Mouse (Mus musculus): ENCODE results near the gene Fam131a. TPM values are rescaled to one million over a fixed set of nuclear protein-coding genes. Genes with fewer than 3 reads are reported as not detected.

Gene Fam131a
- total and polyA plus RNA-seq, 3 experiments, result 0.67 to 1.3 (median 0.77) TPM

- in situ Hi-C loops (cut with MboI; ENCODE audit: low pct_ligation_motif_present, low pct_unique_long_range_greater_than_20kb, low sequenced_read_pairs), result no loop called here
- Histone ChIP-seq H3K4me2 (ENCODE audit: insufficient read depth, low read depth, poor library complexity, severe bottlenecking) (no peak within 1 kb of the TSS), H3K9me3 (replicated peaks; ENCODE audit: low read length) (peaks cover 13% of the 10 kb centered on the region), H3K9ac (ENCODE audit: insufficient read depth, low read depth) (no peak within 1 kb of the TSS), H3K79me2 (replicated peaks; ENCODE audit: control insufficient read depth, extremely low read depth, insufficient read depth, poor library complexity, severe bottlenecking) (no peaks in the 10 kb centered on the region), H3K27me3 (replicated peaks) (peaks cover 53% of the 10 kb centered on the region), H3K36me3 (replicated peaks in 1 of 2; ENCODE audit: control insufficient read depth in 1 of 2, insufficient read depth in 1 of 2, low read length in 1 of 2) (no peaks in the 10 kb centered on the region), H3K4me1 (ENCODE audit: control insufficient read depth in 1 of 2, insufficient read depth in 2 of 2) (peaks cover 2 to 6% of the 10 kb centered on the region in 2 experiments; a peak in 2 of 4 replicates), H3K27ac (ENCODE audit: insufficient read depth, low read depth) (no peak within 1 kb of the TSS), H3K4me3 (replicated peaks in 1 of 3; ENCODE audit: low read depth in 2 of 3, low read length in 2 of 3, poor library complexity in 1 of 3) (no peak within 1 kb of the TSS)
- TF ChIP-seq SMC3 (IDR thresholded peaks at IDR 0.05; ENCODE audit: low read depth, low read length), result no peak
- no peak for TF ChIP-seq ELF1 (IDR thresholded peaks at IDR 0.05; ENCODE audit: low read depth, low read length)
- TF ChIP-seq POLR2AphosphoS2 (IDR thresholded peaks at IDR 0.05; ENCODE audit: low read depth, low read length), result no peak
- TF ChIP-seq EP300 (IDR thresholded peaks at IDR 0.05; ENCODE audit: low read length), result no peak
- no peak for TF ChIP-seq RCOR1 (conservative IDR thresholded peaks at IDR 0.05; ENCODE audit: low read depth, low read length)
- no peak for DNase-seq (ENCODE audit: extremely low read depth)
- dilution Hi-C loops (cut with MboI; ENCODE audit: extremely low pct_ligation_motif_present, extremely low pct_unique_long_range_greater_than_20kb, low sequenced_read_pairs), result no loop called here
Measured at GRCm38 (mm10) chr16:20732925-20733730, 40.1 kb downstream of the Fam131a start, which contains the start of gene Chrd. Chrd (plus strand) TSS chr16:20733127.

- H3K36me3 ChIP-seq (replicated peaks in 1 of 2; ENCODE audit: control insufficient read depth in 1 of 2, insufficient read depth in 1 of 2, low read length in 1 of 2), result no peaks in the 10 kb centered on the region
- H3K9ac ChIP-seq (ENCODE audit: insufficient read depth, low read depth), result no peak within 1 kb of the TSS
- H3K9me3 ChIP-seq (replicated peaks; ENCODE audit: low read length), result peaks cover 16% of the 10 kb centered on the region
- H3K79me2 ChIP-seq (replicated peaks; ENCODE audit: control insufficient read depth, extremely low read depth, insufficient read depth, poor library complexity, severe bottlenecking), result no peaks in the 10 kb centered on the region
- dilution Hi-C loops (cut with MboI; ENCODE audit: extremely low pct_ligation_motif_present, extremely low pct_unique_long_range_greater_than_20kb, low sequenced_read_pairs) (no loop called here), in situ Hi-C loops (cut with MboI; ENCODE audit: low pct_ligation_motif_present, low pct_unique_long_range_greater_than_20kb, low sequenced_read_pairs) (no loop called here)
- no peak for TF ChIP-seq UBTF (IDR thresholded peaks at IDR 0.05; ENCODE audit: low read depth, low read length)
- TF ChIP-seq MAX (IDR thresholded peaks at IDR 0.05; ENCODE audit: low read length), result no peak
- no peak for TF ChIP-seq USF1 (IDR thresholded peaks at IDR 0.05; ENCODE audit: low read depth, low read length)
- no peak for TF ChIP-seq MEF2A (IDR thresholded peaks at IDR 0.05; ENCODE audit: borderline replicate concordance, low read depth, low read length)
- no peak for TF ChIP-seq CHD2 (IDR thresholded peaks at IDR 0.05; ENCODE audit: low read length)
- no peak for TF ChIP-seq PAX5 (IDR thresholded peaks at IDR 0.05; ENCODE audit: low read length)
- no peak for TF ChIP-seq SMC3 (IDR thresholded peaks at IDR 0.05; ENCODE audit: low read depth, low read length)
- no peak for TF ChIP-seq JUND (conservative IDR thresholded peaks at IDR 0.05; ENCODE audit: low read depth, low read length)
- TF ChIP-seq ZMIZ1 (IDR thresholded peaks at IDR 0.05; ENCODE audit: low read depth, low read length), result no peak
- TF ChIP-seq CTCF (conservative IDR thresholded peaks at IDR 0.05 in 1 of 2, IDR thresholded peaks at IDR 0.05 in 1 of 2; ENCODE audit: low read depth in 2 of 2, low read length in 2 of 2), result no peak
- TF ChIP-seq RAD21 (IDR thresholded peaks at IDR 0.05; ENCODE audit: low read depth, low read length), result no peak
- TF ChIP-seq USF2 (conservative IDR thresholded peaks at IDR 0.05; ENCODE audit: low read depth, low read length), result no peak
- no peak within 1 kb of the TSS for H3K4me3 ChIP-seq (replicated peaks in 1 of 3; ENCODE audit: low read depth in 2 of 3, low read length in 2 of 3, poor library complexity in 1 of 3)
- no peak for DNase-seq (ENCODE audit: extremely low read depth)
- H3K4me2 ChIP-seq (ENCODE audit: insufficient read depth, low read depth, poor library complexity, severe bottlenecking), result no peak within 1 kb of the TSS
- no peak within 1 kb of the TSS for H3K27ac ChIP-seq (ENCODE audit: insufficient read depth, low read depth)
- H3K27me3 ChIP-seq (replicated peaks), result peaks cover 54% of the 10 kb centered on the region
- H3K4me1 ChIP-seq (ENCODE audit: control insufficient read depth in 1 of 2, insufficient read depth in 2 of 2), result peaks cover 5 to 6% of the 10 kb centered on the region in 2 experiments; a peak in 3 of 4 replicates
Measured at GRCm38 (mm10) chr16:20733731-20734730, 41.0 kb downstream of the Fam131a start, which contains the start of gene Thpo. Thpo (minus strand) TSS chr16:20734511.
